Mouse (Mus musculus) kidney, adult 18-20 months (tissue): ENCODE measurements at regions not wholly inside any gene's neighbourhood (a gene's known extent, or its start where the extent isn't known, plus 50 kb on each side); places are given as distances from the start of the nearest gene placed in this dataset.

Experiments
- DNase-seq: peaks from one replicate; pipeline ENCODE4 v3.0.0; 2021

- no peak for DNase-seq
Observed at GRCm38 (mm10) chr13:101625922-101626321, 142.1 kb downstream of the Pik3r1 start.

GRCm38 (mm10) chr13:101624179-101624581 is 143.8 kb downstream of the Pik3r1 start:
- DNase-seq: peak; percentile 17

DNA sequence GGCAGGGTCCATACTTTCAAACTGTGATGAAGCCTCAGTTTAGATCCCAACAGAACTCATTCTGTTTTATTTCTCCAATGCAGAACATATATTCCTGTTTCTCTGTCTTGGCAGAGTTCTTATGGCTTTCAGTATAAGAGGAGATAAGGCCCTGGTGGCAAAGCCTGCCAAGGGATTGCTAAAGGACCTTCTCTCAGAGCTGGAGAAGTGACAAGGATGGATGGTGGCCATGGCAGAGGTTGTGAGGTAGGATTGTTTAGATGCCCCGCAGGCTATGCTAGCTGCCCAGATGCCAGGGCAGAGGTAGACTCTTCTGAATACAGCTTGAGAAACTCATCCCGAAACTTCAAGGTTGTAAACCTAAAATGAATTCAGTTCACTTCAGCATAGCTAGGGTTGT is 145.4 kb downstream of the Pik3r1 start:
- no peak for DNase-seq

GRCm38 (mm10) chr13:101620660-101621059 is 147.4 kb downstream of the Pik3r1 start:
- DNase-seq: no peak

- DNase-seq: no peak
Observed at GRCm38 (mm10) chr13:101619154-101619553, 148.9 kb downstream of the Pik3r1 start.

DNA sequence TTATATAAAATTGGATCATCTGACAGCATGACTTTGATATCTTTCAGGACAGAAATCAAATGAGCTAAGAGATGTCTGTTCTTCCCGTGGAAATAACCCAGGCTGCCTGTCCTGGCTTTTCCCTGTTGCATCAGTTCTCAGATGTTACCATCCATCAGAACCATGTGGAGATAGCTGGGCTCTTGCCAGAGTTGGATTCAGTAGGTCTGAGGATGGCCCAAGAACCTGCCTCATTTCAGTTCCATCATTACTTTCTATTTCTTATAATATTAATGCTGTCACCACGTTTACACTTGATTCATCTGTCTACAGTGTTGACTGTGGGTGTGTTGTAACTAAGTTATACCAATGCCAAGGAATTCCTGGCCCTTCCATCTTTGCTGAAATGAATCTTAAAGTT is 155.2 kb downstream of the Pik3r1 start:
- DNase-seq: no peak

- no peak for DNase-seq
Observed at GRCm38 (mm10) chr13:101611725-101612124, 156.3 kb downstream of the Pik3r1 start.

DNA sequence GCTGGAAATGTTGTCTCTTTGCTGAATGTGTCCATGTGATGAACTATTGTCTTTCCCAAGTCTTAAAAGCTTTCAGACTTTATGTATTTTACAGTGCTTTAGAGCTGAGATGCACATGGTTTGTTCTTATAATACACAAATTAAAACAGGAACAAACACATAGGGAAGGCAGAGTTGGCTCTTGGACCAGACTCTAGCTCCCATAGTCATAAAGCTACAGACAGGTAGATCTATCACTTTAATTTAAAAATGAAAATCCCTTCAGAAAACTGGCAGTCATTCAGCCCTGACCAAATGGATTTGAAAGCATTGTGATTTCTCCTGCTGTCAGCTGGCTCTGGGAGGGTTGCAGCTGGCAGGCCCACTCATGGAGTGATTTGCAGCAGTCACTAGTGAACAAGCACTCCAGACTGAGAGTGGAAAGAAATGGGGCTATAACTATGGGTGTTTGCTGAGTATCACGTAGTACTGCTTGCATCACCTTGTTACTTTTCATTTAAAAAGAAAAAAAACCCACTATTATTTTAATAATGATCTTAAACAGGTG is 161.8 kb downstream of the Pik3r1 start:
- no peak for DNase-seq

GRCm38 (mm10) chr13:101605685-101606084 is 162.3 kb downstream of the Pik3r1 start:
- no peak for DNase-seq

DNA sequence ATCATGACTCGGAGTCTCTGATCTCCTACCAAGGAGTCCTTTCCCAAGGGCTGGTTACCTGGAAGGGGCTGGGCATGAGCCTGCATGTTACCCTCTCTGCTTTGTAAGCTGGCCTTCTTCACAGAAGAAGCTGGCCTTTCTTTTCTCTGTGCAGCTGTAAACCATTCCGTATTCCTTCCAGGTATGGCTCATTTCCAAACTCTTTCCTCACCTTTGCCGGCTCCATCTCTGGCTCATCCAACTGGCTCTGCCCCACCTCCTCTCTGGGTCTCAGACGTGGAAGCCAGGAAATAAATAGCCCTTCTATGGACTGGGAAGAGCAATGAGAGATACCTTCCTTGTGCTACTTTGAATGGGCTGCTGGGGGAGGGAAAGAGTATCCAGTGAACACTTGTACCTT is 163.0 kb downstream of the Pik3r1 start:
- no peak for DNase-seq

GRCm38 (mm10) chr13:101598126-101598485 is 169.9 kb downstream of the Pik3r1 start:
- no peak for DNase-seq

DNA sequence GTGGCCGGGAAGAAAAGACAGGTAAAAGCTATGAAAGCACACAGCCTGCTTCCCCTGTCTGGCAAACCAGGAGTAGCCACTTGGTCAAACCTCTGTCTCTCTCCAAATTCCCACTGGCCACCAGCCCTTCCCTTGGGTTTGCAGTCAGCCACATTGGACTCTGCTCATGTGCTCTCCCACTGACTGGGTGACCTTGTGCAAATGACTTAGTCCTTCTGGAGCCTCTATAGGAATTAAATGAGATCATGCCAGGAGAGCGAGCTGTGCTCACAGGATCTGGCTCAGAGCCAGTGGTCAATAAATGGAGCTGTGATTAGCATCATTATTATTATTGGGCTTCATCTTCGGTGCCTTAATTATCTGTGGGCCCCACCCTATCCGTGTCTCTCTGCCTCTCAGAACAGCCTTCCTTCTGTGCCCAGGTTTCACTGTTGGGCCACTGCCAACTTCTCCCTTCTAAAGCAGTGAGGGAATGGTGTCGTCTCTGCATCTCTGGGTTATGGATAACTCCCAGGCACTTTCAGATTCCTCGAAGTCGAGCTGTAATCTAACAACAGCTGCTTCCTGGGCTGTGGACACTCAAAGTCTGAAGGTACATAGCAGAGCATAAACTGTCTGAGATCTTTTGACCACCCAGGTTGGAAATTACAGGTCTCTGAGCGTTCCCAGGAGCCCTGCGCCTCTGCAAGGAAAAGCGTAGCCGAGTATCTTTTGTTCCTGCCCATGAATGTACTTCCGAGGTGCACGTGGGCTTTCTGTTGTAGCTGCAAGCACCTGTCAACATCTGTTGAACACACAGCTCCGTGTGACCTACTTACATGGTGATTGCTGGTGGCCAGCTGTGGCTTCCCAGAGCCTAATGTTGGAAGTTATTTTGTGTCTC is 170.5 kb downstream of the Pik3r1 start:
- peak; percentile 32 for DNase-seq

DNA sequence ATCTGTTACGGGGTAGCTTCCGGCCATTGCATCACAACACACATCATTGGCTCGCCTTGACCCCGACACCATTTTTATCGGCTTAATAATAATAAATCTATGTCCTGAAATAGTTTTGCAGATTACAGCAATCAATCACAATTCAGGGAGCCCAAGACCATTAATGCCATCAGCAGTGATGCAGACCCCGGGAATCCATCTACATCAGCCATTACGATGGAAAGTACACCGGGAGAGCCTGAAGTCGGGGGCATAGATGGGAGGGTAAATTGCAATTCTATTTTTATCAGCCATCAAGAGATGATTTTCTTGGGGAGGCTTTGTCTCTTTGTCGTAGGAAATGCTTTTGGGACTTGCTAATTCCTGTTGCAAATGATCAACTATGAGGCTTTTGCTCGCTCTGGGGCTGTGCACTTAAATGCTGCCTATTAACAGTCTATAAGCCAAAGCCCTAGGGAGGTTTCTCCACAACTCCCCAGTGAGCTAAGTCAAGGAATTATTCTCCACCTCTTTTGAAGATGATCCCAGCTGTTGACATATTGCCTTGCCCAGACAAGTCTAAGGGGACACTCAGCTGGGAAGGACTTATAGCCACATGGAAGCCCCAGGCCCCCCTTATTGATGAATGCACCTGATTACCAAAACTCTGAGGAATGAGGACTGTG is 173.4 kb downstream of the Pik3r1 start:
- DNase-seq: no peak

GRCm38 (mm10) chr13:101592355-101592754 is 175.7 kb downstream of the Pik3r1 start:
- DNase-seq: no peak

- no peak for DNase-seq
Observed at GRCm38 (mm10) chr13:101588905-101589304, 179.1 kb downstream of the Pik3r1 start.

GRCm38 (mm10) chr13:101586787-101587186 is 181.2 kb downstream of the Pik3r1 start:
- DNase-seq: no peak

GRCm38 (mm10) chr13:101576481-101576880 is 191.5 kb downstream of the Pik3r1 start:
- no peak for DNase-seq

- no peak for DNase-seq
Observed at GRCm38 (mm10) chr13:101572809-101573590, 195.0 kb downstream of the Pik3r1 start.

GRCm38 (mm10) chr13:101572246-101572645 is 195.8 kb downstream of the Pik3r1 start:
- DNase-seq: no peak

DNA sequence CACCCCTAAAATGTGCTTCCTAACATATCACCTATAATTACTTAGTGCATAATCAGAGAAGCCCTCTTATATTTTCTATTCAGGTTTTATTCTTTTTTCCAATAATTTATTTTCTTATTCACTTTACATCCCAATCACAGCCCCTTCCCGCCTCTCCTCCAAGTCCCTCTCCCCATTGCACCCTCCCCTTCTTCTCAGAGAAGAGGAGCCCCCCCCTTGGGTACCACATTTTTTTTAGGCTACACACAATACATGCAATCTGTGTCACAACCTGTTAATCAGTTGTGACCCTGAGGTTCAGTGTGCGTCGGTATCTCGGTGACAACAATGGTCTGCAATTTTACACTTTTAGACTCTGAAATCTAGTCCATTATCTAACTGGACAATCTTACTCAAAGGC is 198.0 kb downstream of the Pik3r1 start:
- DNase-seq: no peak

- DNase-seq: no peak
Observed at GRCm38 (mm10) chr13:101568985-101569631, 198.9 kb downstream of the Pik3r1 start.

DNA sequence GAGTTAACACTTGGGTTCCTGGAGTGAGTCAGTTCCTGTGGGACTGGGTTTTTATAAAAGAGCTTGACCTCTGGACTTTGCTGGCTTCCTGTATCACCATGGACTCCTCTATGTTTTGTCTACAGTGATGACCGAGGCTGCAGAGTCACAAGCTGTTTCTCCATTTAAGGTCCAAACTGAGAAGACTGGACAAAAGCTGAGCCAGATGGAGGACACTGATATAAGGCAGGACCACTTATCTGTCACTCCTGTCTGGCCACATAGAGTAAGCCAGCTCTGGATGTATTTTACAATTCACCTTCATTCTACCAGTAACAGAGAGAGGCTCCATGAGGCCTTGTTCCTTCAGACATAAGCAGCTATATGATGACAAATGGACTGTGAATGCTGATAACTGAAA is 202.7 kb downstream of the Pik3r1 start:
- no peak for DNase-seq

DNA sequence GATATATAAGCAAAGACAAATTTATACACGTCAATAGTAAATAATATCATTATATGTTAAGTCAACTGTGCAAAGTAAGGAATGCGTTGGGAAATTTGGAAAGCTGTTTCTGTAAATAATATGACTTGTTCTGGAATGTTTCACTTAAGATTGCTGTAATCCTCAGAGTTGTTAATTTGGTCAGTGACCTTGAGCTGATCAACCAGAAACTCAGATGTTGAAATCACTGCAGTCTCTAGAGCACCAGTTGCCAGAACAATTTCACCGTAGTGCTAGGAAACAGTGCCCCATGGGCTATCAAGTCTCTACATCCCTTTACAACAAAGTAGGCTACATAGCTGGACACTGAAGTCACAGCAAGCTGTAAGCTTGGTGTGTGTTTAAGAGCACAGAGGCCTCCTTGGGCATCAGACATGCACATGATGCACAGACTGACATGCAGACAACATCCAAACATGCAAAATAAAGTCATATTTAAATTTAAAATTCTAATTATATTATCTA is 212.6 kb downstream of the Pik3r1 start:
- DNase-seq: no peak
